8 mouse cellular contexts compared by ENCODE assay signal in genomic region chr9:59036732-59037341, GRCm38 (mm10). TPM values are rescaled to one million over a fixed set of nuclear protein-coding genes. Genes with fewer than 3 reads are reported as not detected.
DNase-seq lines count a peak whose midpoint lies in the region; ATAC-seq and TF ChIP-seq lines count a peak whose summit lies in the region.

No protein-coding gene starts in this region.

- no peak for DNase-seq in heart, postnatal 36 days
- peak; percentile 74 for DNase-seq in 3T3-L1 (ENCODE audit: low read depth, low spot score)
- peak; percentile 65 for DNase-seq in adrenal gland, postnatal 25 days
- peak; percentile 61 for DNase-seq in gastrocnemius, postnatal 14 days
- no peak for DNase-seq in yolk sac, embryonic 10.5 days (ENCODE audit: low spot score)

- peak; percentile 66 for TF ChIP-seq POLR2A in olfactory bulb, adult 2 months (IDR thresholded peaks at IDR 0.05; ENCODE audit: insufficient read depth, low read depth, low read length)

- ATAC-seq in heart, embryonic 12.5 days (ENCODE audit: insufficient number of reproducible peaks, low FRiP score), result peak; percentile 78
- ATAC-seq in limb, embryonic 13.5 days (ENCODE audit: low FRiP score, low read depth), result peak; percentile 13

- intact Hi-C loops in heart, postnatal 36 days (cut with DNase I), result loop anchor here (10.0 kb wide), 1 partner anchor 448 kb away; the partner anchor contains the start of gene Arih1
- intact Hi-C loops in gastrocnemius, postnatal 14 days (cut with DNase I; ENCODE audit: low total_unique reads), result no loop called here

- peak overlapping the region; percentile 91 for H3K9ac ChIP-seq in heart, embryonic 12.5 days
- H3K9ac ChIP-seq in limb, embryonic 13.5 days, result peak overlapping the region; percentile 99

- peak overlapping the region; percentile 89 for H3K4me2 ChIP-seq in heart, embryonic 12.5 days
- peak overlapping the region; percentile 84 for H3K4me2 ChIP-seq in limb, embryonic 13.5 days (replicated peaks)

- peaks cover 14% of the 10 kb centered on the region for H3K4me1 ChIP-seq in heart, embryonic 12.5 days (replicated peaks)
- peaks cover 37% of the 10 kb centered on the region for H3K4me1 ChIP-seq in limb, embryonic 13.5 days
- H3K4me1 ChIP-seq in olfactory bulb, adult 2 months (ENCODE audit: control insufficient read depth, insufficient read depth, low read length), result peaks cover 3% of the 10 kb centered on the region; the same call in 1 of the 2 replicates

- H3K36me3 ChIP-seq in heart, embryonic 12.5 days, result no peaks in the 10 kb centered on the region
- H3K36me3 ChIP-seq in limb, embryonic 13.5 days, result no peaks in the 10 kb centered on the region

- no peaks in the 10 kb centered on the region; the same call in 1 of the 2 replicates for H3K9me3 ChIP-seq in heart, embryonic 12.5 days (replicated peaks)
- no peaks in the 10 kb centered on the region for H3K9me3 ChIP-seq in limb, embryonic 13.5 days

- no peaks in the 10 kb centered on the region for H3K27me3 ChIP-seq in heart, embryonic 12.5 days (replicated peaks)
- no peaks in the 10 kb centered on the region for H3K27me3 ChIP-seq in limb, embryonic 13.5 days

- under 1% methylated on average over 56 of the region's 56 CpGs for WGBS in heart, embryonic 12.5 days
- under 1% methylated on average over 56 of the region's 56 CpGs for WGBS in limb, embryonic 13.5 days
- under 1% methylated on average over 56 of the region's 56 CpGs for WGBS in olfactory bulb, adult 2 months

- no peak for TF ChIP-seq CTCF in olfactory bulb, adult 2 months (IDR thresholded peaks at IDR 0.05; ENCODE audit: insufficient read depth, low read depth, low read length)

- H3K27ac ChIP-seq in heart, embryonic 12.5 days (ENCODE audit: poor library complexity, severe bottlenecking), result peak overlapping the region; percentile 99
- H3K27ac ChIP-seq in limb, embryonic 13.5 days, result peak overlapping the region; percentile 100
- peak overlapping the region; percentile 98 for H3K27ac ChIP-seq in olfactory bulb, adult 2 months (ENCODE audit: insufficient read depth, low read depth, low read length)

- peak overlapping the region; percentile 85 for H3K4me3 ChIP-seq in heart, embryonic 12.5 days
- H3K4me3 ChIP-seq in limb, embryonic 13.5 days, result peak overlapping the region; percentile 97
- H3K4me3 ChIP-seq in olfactory bulb, adult 2 months (ENCODE audit: insufficient read depth, low read depth, low read length), result peak overlapping the region; percentile 99

RNA-seq across cellular contexts. Expression of gene Neo1, which starts 0.6 kb away (rescaled TPM):
- polyA plus RNA-seq in heart, embryonic 12.5 days (2016; fragmentation: Nextera tagmentation; extraction: Ambion mirVana), result 41.8 and 43.6 TPM in 2 replicates
- total RNA-seq in heart, postnatal 36 days (2021), result 10 to 100 TPM; 45.1 to 54.8 TPM
- 56.7 and 63.5 TPM in 2 replicates for total RNA-seq in adrenal gland, postnatal 25 days (2021)
- total RNA-seq in gastrocnemius, postnatal 14 days (2021), result 10 to 100 TPM; 38.5 to 42.1 TPM
- 47.7 and 51.2 TPM in 2 replicates for polyA plus RNA-seq in limb, embryonic 13.5 days (2015; fragmentation: Nextera tagmentation; extraction: Ambion mirVana)
- polyA plus RNA-seq in olfactory bulb, adult 2 months (2012; ENCODE audit: insufficient read depth, insufficient read length, low replicate concordance, missing spikeins), result not detected in 2 replicates

Comparison
In these comparisons a context has a peak if more than half of its experiments do, and no peak if none do; other contexts are left out.
1. DNase-seq: peak in 3T3-L1 (single experiment), adrenal gland, postnatal 25 days (single experiment) and gastrocnemius, postnatal 14 days (single experiment); none in heart, postnatal 36 days (0 of 2) and yolk sac, embryonic 10.5 days (single experiment).
2. Peak in every context shown above with its lines, with median percentiles within 50 percentile points of each other: H3K27ac ChIP-seq and H3K4me3 ChIP-seq.